Mouse (Mus musculus): ENCODE data around the gene Cdc42bpa. TPM values are rescaled to one million over a fixed set of nuclear protein-coding genes. Genes with fewer than 3 reads are reported as not detected.

Gene Cdc42bpa
- polyA plus RNA-seq, 2 experiments = 8.1 to 9.1 TPM

- no peak within 1 kb of the TSS for H3K27ac ChIP-seq
- WGBS (ENCODE audit: insufficient replicate concordance) = 26% methylated on average over 4 of the region's 4 CpGs
Measured at GRCm38 (mm10) chr1:180198959-180199714, 238.9 kb downstream of the Cdc42bpa start, which contains the start of gene Coq8a. Coq8a (minus strand) TSS chr1:180199602.

GRCm38 (mm10) chr1:180199715-180200050 is 239.4 kb downstream of the Cdc42bpa start:
- no peak for TF ChIP-seq EP300 (IDR thresholded peaks at IDR 0.05; ENCODE audit: low read depth)
- no peak for TF ChIP-seq CTCF (IDR thresholded peaks at IDR 0.05; ENCODE audit: low read depth)
- ATAC-seq (ENCODE audit: insufficient read depth) (no peak), DNase-seq (ENCODE audit: low read depth in 3 of 3, low spot score in 3 of 3) (no peak)
- Histone ChIP-seq H3K4me3 (ENCODE audit: insufficient read depth in 1 of 2, low read depth in 2 of 2, low read length in 2 of 2) (no peak overlapping the region), H3K27me3 (ENCODE audit: control insufficient read depth, insufficient read depth, low read length) (no peaks in the 10 kb centered on the region), H3K9ac (replicated peaks) (no peak overlapping the region), H3K4me1 (replicated peaks; ENCODE audit: control insufficient read depth in 2 of 2, insufficient read depth in 2 of 2, low read length in 1 of 2) (peaks cover 4 to 10% of the 10 kb centered on the region in 2 experiments), H3K4me2 (ENCODE audit: low read depth) (no peak overlapping the region), H3K9me3 (ENCODE audit: control insufficient read depth, low read length) (no peaks in the 10 kb centered on the region), H3K27ac (no peak overlapping the region), H3K36me3 (replicated peaks; ENCODE audit: control insufficient read depth, insufficient read depth, low read depth) (no peaks in the 10 kb centered on the region)
- 37% methylated on average over 4 of the region's 4 CpGs for WGBS (ENCODE audit: insufficient replicate concordance)

More at GRCm38 (mm10) chr1:180198959-180199714, 238.9 kb downstream of the Cdc42bpa start, which contains the start of gene Coq8a:
- Histone ChIP-seq H3K36me3 (replicated peaks; ENCODE audit: control insufficient read depth, insufficient read depth, low read depth) (no peaks in the 10 kb centered on the region), H3K9me3 (ENCODE audit: control insufficient read depth, low read length) (no peaks in the 10 kb centered on the region), H3K4me1 (replicated peaks; ENCODE audit: control insufficient read depth in 2 of 2, insufficient read depth in 2 of 2, low read length in 1 of 2) (peaks cover 4 to 15% of the 10 kb centered on the region in 2 experiments), H3K4me2 (ENCODE audit: low read depth) (no peak within 1 kb of the TSS), H3K9ac (replicated peaks) (no peak within 1 kb of the TSS), H3K27me3 (ENCODE audit: control insufficient read depth, insufficient read depth, low read length) (no peaks in the 10 kb centered on the region), H3K4me3 (ENCODE audit: insufficient read depth in 1 of 2, low read depth in 2 of 2, low read length in 2 of 2) (no peak within 1 kb of the TSS)
- no peak for ATAC-seq (ENCODE audit: insufficient read depth)
- no peak for DNase-seq (ENCODE audit: low read depth in 3 of 3, low spot score in 3 of 3)
- no peak for TF ChIP-seq EP300 (IDR thresholded peaks at IDR 0.05; ENCODE audit: low read depth)
- no peak for TF ChIP-seq CTCF (IDR thresholded peaks at IDR 0.05; ENCODE audit: low read depth)

DNA sequence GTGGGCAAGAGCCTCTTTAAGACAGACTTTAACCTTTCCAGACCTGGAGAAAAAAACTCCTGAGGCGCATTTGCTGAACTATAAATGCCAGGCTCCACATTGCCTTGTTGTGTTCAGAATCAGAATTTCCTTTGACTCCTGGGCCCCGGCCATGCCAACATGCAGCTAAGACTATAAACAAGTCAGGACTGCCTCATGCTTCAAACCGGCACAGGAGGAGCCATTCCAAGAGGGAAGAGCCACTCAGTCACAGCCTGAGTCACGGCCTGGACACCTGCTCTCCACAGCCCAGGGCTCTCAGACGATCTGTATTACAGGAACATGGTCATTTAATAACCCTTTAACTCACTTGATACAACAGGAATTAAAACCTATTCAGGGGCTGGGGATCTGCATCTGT is 240.4 kb downstream of the Cdc42bpa start:
- no peaks in the 10 kb centered on the region for H3K36me3 ChIP-seq (replicated peaks; ENCODE audit: control insufficient read depth, insufficient read depth, low read depth)
- no peak for DNase-seq (ENCODE audit: low read depth in 3 of 3, low spot score in 3 of 3)
- no peak overlapping the region for H3K9ac ChIP-seq (replicated peaks)
- no peak overlapping the region for H3K4me3 ChIP-seq (ENCODE audit: insufficient read depth in 1 of 2, low read depth in 2 of 2, low read length in 2 of 2)
- no peak overlapping the region for H3K27ac ChIP-seq
- peaks cover 4 to 5% of the 10 kb centered on the region in 2 experiments; a peak in 3 of 4 replicates for H3K4me1 ChIP-seq (replicated peaks; ENCODE audit: control insufficient read depth in 2 of 2, insufficient read depth in 2 of 2, low read length in 1 of 2)
- TF ChIP-seq EP300 (IDR thresholded peaks at IDR 0.05; ENCODE audit: low read depth) (no peak), CTCF (IDR thresholded peaks at IDR 0.05; ENCODE audit: low read depth) (no peak)
- no peak for ATAC-seq (ENCODE audit: insufficient read depth)
- H3K27me3 ChIP-seq (ENCODE audit: control insufficient read depth, insufficient read depth, low read length) = no peaks in the 10 kb centered on the region
- 64% methylated on average over 5 of the region's 5 CpGs for WGBS (ENCODE audit: insufficient replicate concordance)
- no peaks in the 10 kb centered on the region for H3K9me3 ChIP-seq (ENCODE audit: control insufficient read depth, low read length)
- no peak overlapping the region for H3K4me2 ChIP-seq (ENCODE audit: low read depth)

DNA sequence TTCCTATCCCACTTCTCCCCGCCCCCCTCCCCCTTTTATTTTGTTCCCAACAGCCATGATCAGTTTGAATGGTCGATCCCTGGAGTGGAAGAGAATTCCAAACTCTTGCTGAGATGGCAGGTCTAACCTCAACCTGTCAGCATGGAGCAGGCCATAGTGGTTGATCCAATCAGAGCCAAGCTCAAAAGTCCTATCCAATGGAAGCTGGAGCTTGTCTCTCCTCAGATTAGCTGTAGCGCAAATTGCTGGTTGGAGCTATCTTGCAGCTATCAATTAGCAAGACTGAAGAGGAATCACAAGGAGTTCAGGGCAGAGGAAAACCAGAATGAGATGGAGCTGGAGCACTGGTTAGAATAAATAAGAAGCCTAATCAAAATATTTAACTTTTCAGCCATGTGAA is 248.1 kb downstream of the Cdc42bpa start:
- Histone ChIP-seq H3K9ac (replicated peaks) (no peak overlapping the region), H3K4me1 (replicated peaks; ENCODE audit: control insufficient read depth in 2 of 2, insufficient read depth in 2 of 2, low read length in 1 of 2) (peaks cover 0 to 5% of the 10 kb centered on the region in 2 experiments; a peak in 2 of 4 replicates), H3K4me2 (ENCODE audit: low read depth) (no peak overlapping the region), H3K4me3 (ENCODE audit: insufficient read depth in 1 of 2, low read depth in 2 of 2, low read length in 2 of 2) (no peak overlapping the region), H3K36me3 (replicated peaks; ENCODE audit: control insufficient read depth, insufficient read depth, low read depth) (no peaks in the 10 kb centered on the region), H3K27me3 (ENCODE audit: control insufficient read depth, insufficient read depth, low read length) (no peaks in the 10 kb centered on the region), H3K9me3 (ENCODE audit: control insufficient read depth, low read length) (no peaks in the 10 kb centered on the region), H3K27ac (no peak overlapping the region)
- 55% methylated on average over 3 of the region's 3 CpGs for WGBS (ENCODE audit: insufficient replicate concordance)
- TF ChIP-seq EP300 (IDR thresholded peaks at IDR 0.05; ENCODE audit: low read depth) (no peak), CTCF (IDR thresholded peaks at IDR 0.05; ENCODE audit: low read depth) (no peak)
- ATAC-seq (ENCODE audit: insufficient read depth) (no peak), DNase-seq (ENCODE audit: low read depth in 3 of 3, low spot score in 3 of 3) (no peak)

GRCm38 (mm10) chr1:180210031-180210432 is 249.8 kb downstream of the Cdc42bpa start:
- no peaks in the 10 kb centered on the region for H3K36me3 ChIP-seq (replicated peaks; ENCODE audit: control insufficient read depth, insufficient read depth, low read depth)
- 55% methylated on average over 4 of the region's 4 CpGs for WGBS (ENCODE audit: insufficient replicate concordance)
- H3K9me3 ChIP-seq (ENCODE audit: control insufficient read depth, low read length) = no peaks in the 10 kb centered on the region
- no peak overlapping the region for H3K9ac ChIP-seq (replicated peaks)
- ATAC-seq (ENCODE audit: insufficient read depth) = no peak
- H3K27ac ChIP-seq = no peak overlapping the region
- no peak overlapping the region for H3K4me2 ChIP-seq (ENCODE audit: low read depth)
- peaks cover 0 to 5% of the 10 kb centered on the region in 2 experiments; a peak in 2 of 4 replicates for H3K4me1 ChIP-seq (replicated peaks; ENCODE audit: control insufficient read depth in 2 of 2, insufficient read depth in 2 of 2, low read length in 1 of 2)
- no peak for DNase-seq (ENCODE audit: low read depth in 3 of 3, low spot score in 3 of 3)
- H3K4me3 ChIP-seq (ENCODE audit: insufficient read depth in 1 of 2, low read depth in 2 of 2, low read length in 2 of 2) = no peak overlapping the region
- no peaks in the 10 kb centered on the region for H3K27me3 ChIP-seq (ENCODE audit: control insufficient read depth, insufficient read depth, low read length)
- TF ChIP-seq CTCF (IDR thresholded peaks at IDR 0.05; ENCODE audit: low read depth) (no peak), EP300 (IDR thresholded peaks at IDR 0.05; ENCODE audit: low read depth) (no peak)
